Mouse (Mus musculus) gonadal fat pad, adult 2 months (tissue): Measurements from ENCODE around the gene Mfng. TPM values are rescaled to one million over a fixed set of nuclear protein-coding genes. Genes with fewer than 3 reads are reported as not detected.

Source experiments
- DNase-seq: peaks from one replicate; pipeline ENCODE4 v3.0.0-alpha.2; 2012; ENCODE audit warnings: low read depth
- polyA plus RNA-seq: library from polyadenylated mRNA; depleted of rRNA; stranded (reverse); fragments of >200 nt; gene quantifications from 2 replicates; pipeline ENCODE4 v1.2.3, GENCODE M21; 2012; rRNA removed

Mfng gene
- polyA plus RNA-seq, 1 experiment: 73.8 TPM

- no peak for DNase-seq
Measured at GRCm38 (mm10) chr15:78715856-78716255, 57.4 kb downstream of the Mfng start.

DNA sequence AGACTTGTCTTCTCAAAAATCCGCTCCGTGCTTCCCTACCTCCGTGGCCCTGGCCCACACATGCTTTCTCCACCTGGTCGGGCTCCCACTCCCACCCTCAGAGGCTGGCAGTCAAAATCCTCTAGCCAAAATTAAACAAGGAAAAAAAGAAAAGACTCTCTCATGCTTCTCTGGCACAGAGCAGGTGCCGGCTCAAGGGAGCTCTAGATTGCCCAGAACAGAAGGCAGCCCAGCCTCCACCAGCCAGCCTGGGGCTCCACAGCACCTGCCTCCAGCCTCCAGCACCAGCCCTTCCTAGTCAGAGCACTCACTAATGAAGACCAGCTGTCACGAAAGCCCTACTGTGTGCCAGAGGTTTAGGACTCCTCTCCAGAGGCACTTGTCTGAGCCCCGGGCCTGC, 59.5 kb downstream of the Mfng start:
- no peak for DNase-seq

DNA sequence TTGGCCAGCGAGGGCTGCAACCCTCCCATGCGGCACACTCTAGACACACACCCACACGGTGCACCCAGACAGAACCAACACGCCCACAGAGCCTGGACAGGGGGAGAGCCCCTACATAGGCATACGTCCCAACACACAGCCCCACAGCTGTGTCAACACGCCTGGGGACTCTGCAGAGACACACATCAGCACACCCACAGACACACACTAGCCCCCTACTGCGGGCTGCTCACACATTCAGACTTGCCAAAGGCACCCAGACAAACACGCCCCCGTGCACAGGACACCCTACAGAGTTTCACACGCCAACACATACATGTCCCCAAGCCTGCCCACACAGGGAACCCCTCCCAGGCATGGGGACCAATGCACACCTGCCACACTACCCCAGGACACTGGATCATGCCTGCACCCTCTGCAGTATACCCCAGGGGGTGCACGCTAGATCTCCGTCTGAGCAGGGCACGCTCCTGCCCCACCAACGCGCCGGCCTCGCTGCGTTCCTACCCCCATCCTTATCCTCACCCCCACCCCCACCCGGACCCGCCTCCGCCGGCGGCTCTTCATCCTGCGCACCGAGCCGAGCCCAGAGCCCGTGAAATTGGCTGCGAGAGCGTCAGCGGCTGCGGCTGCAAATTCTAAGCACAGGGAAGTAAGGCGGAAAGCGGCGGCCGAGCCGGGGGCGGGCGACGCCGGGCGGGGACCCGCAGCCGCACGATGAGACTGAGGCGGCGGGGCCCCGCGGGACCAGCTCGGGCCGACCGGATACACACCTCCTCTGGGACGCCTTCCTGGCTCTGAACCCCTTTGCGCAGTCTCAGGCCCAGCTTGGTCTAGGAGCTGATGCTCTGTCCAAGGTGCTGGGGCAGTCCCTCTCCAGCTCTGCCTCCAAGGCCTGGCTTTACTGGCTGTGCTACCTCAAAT, 60.7 kb downstream of the Mfng start:
- no peak for DNase-seq

GRCm38 (mm10) chr15:78711935-78712334, 61.3 kb downstream of the Mfng start:
- no peak for DNase-seq

GRCm38 (mm10) chr15:78710634-78711033, 62.6 kb downstream of the Mfng start:
- no peak for DNase-seq

GRCm38 (mm10) chr15:78709767-78710166, 63.5 kb downstream of the Mfng start:
- DNase-seq: no peak

GRCm38 (mm10) chr15:78706630-78707029, 66.6 kb downstream of the Mfng start:
- no peak for DNase-seq

Other genes with a start within 250 kb of the Mfng start
- gene C1qtnf6, start 242.1 kb downstream of the Mfng start, polyA plus RNA-seq: 35.3 and 40.4 TPM in 2 replicates
- gene Sstr3, start 228.8 kb downstream of the Mfng start, polyA plus RNA-seq: 0.03 TPM in 1 of 2 replicates, not detected in the other
- gene Rac2, start 200.7 kb downstream of the Mfng start, polyA plus RNA-seq: 24.7 and 25.5 TPM in 2 replicates
- 25.4 and 32.0 TPM in 2 replicates for gene Cyth4, start 176.4 kb downstream of the Mfng start, polyA plus RNA-seq
- gene Elfn2, start 54.7 kb downstream of the Mfng start, polyA plus RNA-seq: 0.16 and 0.32 TPM in 2 replicates
- 34.4 and 42.9 TPM in 2 replicates for gene Card10, start 29.6 kb upstream of the Mfng start, polyA plus RNA-seq
- gene Cdc42ep1, start 69.1 kb upstream of the Mfng start, polyA plus RNA-seq: 80.3 and 115 TPM in 2 replicates
- gene Lgals2, start 82.1 kb upstream of the Mfng start, polyA plus RNA-seq: 2.4 and 5.9 TPM in 2 replicates
- gene Gga1, start 103.7 kb upstream of the Mfng start, polyA plus RNA-seq: 69.0 and 70.0 TPM in 2 replicates
- gene Gm49510, start 126.2 kb upstream of the Mfng start, polyA plus RNA-seq: not detected in 2 replicates
- gene Sh3bp1, start 126.3 kb upstream of the Mfng start, polyA plus RNA-seq: 23.4 and 24.5 TPM in 2 replicates
- 6.2 and 8.8 TPM in 2 replicates for gene Pdxp, start 140.4 kb upstream of the Mfng start, polyA plus RNA-seq
- 1,886 and 3,971 TPM in 2 replicates for gene Lgals1, start 153.2 kb upstream of the Mfng start, polyA plus RNA-seq
- 28.1 and 30.2 TPM in 2 replicates for gene Nol12, start 161.5 kb upstream of the Mfng start, polyA plus RNA-seq
- gene Triobp, start 174.2 kb upstream of the Mfng start, polyA plus RNA-seq: 57.0 and 69.1 TPM in 2 replicates